Mouse (Mus musculus): ENCODE results near the gene Awat2. TPM values are rescaled to one million over a fixed set of nuclear protein-coding genes. Genes with fewer than 3 reads are reported as not detected.
"Not testable (repeated sequence)": the region's sequence is repeated elsewhere in the genome, so short reads cannot be mapped to it uniquely, and the experiment has no call there.

Gene Awat2
- total RNA-seq (2021): not detected

- DNase-seq: not testable (repeated sequence)
These were observed at the start of gene Awat2 for GRCm38 (mm10) chrX:100442617-100443016. Gene Awat2 (minus strand): TSS chrX:100442717.

GRCm38 (mm10) chrX:100480317-100480716, 37.8 kb upstream of the Awat2 start:
- peak; percentile 72 for DNase-seq

DNA sequence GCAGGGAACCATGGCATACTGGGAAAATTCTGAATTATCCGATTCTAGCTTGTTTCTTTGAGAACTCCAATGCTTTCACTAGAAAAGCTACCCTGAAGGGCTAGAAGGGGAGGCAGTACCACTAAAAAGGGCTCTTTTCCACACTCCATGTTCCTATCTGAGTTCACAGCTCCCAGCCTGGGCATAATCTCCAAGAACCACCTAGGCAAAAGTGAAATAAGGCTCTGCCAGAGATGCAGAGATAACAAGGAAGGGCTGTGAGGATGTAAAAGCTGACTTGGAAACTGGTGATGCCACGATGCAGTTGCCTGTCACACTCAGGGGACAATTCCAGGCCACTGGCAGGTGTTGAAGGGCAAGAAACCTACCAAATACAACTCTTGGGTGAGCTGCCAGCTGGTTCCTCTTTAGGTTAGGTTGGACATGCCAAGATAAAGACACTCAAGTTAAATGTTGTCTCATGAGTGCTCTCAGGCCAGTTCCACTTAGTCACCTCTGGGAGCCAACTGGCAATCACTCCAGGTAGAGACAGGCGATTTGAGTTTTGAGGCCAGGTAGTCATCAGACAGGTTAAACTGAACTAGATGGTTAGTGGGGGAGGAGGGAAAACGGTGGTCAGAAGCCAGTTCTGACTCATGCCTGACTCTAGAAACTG, 33.2 kb upstream of the Awat2 start:
- no peak for DNase-seq

DNA sequence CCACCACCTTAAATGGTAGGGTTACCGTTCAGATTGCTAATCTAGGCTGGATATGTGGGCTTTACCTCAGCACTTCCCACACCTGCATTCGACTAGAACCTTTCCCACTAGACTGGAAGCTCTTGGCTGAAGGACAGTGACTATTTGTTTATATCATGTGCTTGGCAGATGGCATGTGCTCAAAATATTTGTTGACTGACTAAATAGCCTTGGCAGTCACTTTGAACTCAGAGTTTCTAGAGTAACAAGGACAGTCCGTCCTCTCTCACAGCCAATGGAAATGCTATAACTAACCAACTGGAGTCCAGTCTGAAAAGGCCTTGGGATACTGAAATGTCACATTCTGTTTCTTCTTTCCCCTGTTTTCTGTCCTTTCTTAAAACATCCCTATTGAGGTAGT, 29.0 kb upstream of the Awat2 start:
- no peak for DNase-seq

DNA sequence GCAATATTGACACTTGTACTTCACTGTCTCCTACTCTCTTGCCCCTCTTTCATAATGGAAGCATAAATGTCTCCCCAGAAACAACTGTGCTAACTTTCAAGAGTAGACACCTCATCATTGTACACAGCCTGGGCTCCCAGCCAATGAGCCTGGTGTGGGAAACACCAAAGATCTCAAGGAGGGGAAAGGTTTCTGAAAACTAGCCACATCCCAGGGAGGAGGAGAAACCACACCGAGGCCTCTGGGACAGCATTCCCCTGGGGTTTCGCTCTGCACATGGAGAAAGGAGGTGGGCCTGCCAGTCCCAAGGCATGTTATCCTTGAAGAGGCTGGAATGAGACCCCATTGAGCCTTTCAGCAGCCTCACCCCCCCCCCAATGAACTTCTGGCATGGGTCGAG, 27.6 kb upstream of the Awat2 start:
- no peak for DNase-seq

DNA sequence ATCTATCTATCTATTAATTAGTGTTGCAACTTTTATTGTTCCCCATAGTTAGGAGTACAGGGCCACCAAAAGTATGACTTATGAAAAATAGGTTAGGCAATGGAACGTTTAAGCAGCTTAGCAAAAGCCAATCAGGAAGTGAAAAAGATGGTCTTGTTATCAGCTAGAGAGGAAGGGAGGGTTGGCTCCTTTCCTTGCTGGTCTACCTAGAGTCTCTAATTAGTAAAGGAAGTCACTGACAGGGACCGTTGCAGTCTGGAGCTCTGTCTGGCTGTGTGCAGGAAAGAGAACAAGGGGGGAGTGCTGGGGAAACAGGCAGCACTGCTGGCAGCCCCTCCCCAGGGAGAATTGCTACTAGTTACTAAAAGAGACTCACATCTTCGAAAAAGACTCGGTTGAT, 25.5 kb upstream of the Awat2 start:
- no peak for DNase-seq

DNA sequence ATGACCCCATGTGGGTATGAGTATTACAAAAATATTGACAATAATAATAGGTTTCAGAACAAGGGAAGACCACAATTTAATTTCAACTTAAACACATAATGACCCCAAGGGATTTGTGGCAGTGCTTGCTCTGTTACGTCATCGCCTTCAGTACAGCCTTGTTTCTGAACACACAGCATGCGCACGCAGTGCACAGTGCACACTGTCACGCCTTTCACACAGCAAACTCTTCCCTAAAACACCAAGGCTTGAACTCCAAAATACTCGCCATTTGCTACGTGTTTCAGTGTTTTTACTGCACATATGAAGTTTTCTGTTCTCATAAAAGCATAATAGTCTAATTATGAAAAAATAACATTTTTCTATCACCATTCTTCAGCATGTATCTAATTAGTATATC, 1.0 kb upstream of the Awat2 start:
- DNase-seq: no peak

DNA sequence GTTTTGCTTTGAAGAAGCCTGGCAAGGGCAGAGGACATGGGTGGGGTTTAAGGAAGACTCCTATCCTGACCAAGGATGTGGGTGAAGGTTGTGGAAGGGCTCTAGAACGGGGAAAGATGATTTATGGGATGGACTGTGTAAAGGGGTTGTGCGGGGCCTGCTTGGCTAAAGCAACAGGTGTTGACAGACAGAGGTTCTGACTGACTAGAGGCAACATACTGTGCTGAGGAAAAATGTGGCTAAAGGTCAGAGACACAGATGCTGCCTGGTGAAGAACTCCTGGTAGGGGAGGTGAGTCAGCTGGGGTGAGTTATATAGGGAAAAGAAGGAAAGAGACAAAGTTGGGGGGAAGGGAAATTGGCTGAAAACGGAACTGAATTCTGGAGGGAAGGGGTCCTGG, 10.2 kb downstream of the Awat2 start:
- DNase-seq: no peak

DNA sequence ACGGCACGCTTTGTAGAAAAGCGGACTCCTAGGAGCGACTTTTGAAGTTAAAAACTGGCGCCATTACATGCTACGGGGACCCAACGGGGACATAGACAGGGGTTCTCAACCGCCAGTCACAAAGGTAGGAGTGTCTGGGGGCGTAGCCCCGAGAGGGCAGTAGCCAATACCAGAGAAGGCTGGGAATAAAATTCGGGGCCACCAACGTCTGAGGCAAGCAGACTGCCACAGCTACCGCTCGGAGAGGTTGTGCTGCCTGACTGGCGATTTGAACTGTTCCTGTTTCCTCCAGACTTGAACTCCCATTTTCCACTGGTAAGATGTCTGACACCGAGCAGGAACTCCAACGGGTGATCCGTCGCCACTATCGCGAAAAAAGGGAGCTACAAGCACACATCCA, 13.8 kb downstream of the Awat2 start, which contains the start of gene Otud6a:
TSS of gene Otud6a (plus strand) at position 321 of the 400 bp plus-strand sequence.
- no peak for DNase-seq

- DNase-seq: no peak
These were observed 33.3 kb downstream of the Awat2 start for GRCm38 (mm10) chrX:100409245-100409644.

DNA sequence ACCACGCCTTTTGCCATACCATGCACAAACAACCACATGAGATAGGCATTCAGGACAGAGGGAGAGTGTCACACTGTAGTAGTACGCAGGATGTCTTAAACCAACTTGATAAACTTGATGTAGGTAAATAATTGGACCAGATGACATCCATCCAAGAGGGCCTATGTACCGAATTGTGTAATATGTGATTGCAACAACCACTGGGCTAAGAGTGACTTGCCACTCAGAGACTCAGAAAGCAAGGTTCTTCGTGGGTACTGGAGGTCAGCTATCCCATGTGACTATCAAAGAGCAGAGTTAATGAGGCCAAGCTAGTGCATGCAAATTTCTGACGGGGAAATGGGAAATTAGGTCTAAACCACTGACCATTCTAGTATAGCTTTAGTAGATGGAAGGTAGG, 40.9 kb downstream of the Awat2 start:
- DNase-seq: no peak

DNA sequence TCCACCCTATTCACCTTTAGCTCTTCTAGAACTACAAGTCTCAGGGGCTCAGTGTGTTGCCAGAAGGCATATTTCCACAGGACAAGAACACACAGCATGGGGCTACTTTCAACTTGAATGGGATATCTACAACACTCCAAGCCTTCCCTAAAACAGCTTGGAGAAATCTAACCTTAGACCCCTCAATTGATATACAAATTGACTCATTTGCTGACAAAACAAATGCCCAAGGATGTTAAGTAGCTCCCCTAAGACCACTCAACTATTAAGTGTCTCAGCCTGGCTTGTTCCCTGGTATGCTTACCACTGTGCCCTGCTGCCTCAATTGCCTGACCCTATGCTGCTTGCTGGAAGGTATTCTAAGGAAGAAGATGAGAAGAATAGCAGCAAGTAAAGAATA, 41.6 kb downstream of the Awat2 start:
- no peak for DNase-seq

DNA sequence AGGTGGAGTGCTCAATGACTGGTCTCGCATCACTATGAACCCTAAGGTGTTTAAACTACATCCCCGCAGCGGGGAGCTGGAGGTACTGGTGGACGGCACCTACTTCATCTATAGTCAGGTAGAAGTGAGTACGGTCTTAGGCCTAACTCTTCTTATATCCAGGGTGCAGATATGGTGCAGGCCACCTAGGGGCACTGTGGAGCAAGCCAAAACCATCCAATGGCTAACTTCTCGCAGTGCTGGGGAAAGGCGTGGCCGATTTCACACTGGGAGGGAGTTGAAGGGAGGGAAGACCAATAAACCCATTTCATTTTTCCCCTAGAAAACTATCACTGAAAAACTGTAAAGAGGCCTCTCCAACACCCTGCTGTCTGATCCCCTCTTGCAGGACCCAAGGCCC, 47.5 kb downstream of the Awat2 start:
- DNase-seq: peak; percentile 16

DNA sequence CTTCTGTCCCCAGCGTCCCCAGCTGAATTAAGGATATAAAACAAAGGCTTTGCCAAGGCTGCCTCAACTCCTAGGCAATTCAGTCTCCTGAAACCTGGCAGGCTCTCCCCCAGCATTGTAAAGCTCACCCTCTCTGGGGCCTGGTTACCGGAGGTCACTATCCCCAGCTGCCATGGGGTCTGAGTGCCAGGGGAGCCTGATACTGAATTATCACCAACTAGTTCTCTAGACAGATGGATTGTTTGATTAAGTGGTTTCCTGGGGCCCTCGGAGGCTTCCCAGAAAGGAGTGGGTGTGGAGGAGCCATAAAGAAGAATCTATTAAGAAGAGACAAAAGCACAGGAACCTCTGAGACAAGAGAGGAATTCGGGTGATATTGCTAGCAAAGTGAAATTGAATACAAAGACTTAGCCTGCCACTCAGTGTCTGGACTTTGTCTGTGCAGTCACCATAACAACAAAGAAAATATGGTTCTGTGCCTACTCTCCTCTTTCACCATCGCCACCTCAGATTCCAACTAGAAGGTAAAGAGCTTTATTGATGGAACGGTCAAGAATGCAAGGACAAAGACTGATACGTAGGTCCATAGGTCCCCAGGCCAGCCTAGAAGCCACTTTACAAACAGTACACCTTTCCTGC, 48.2 kb downstream of the Awat2 start:
- DNase-seq: no peak

GRCm38 (mm10) chrX:100392304-100392703, 50.2 kb downstream of the Awat2 start:
- DNase-seq: peak; percentile 48

- DNase-seq: no peak
These were observed 52.6 kb downstream of the Awat2 start for GRCm38 (mm10) chrX:100389887-100390286.

DNA sequence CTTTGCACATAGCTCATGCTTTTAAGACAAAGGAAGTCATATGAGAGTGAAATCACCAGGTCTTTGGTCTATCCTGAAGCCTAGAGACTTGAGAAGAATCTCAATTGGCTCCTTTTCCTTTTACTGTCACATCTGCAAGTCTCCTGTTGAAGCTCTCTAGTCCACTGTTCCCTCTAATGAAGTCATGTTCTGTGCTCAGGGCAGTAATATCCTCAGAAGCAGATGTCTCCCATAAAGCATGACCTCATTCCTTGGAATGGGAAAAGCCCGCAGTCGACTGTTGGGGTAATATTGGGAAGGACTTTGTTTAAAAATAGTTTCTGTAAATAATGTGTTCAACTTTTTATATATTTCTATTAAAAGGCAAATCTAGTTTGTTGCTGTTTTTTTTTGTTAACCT, 85.5 kb downstream of the Awat2 start:
- no peak for DNase-seq

Small RNA genes within 50 kb of the gene (microRNA-seq; reads per million reads assigned to microRNA genes)
- 2,037 to 2,702 reads per million in 2 experiments for gene Mir676

Other genes starting within 250 kb of the Awat2 start
- gene Otud6a, start 13.7 kb downstream of the Awat2 start, total RNA-seq (2021): not detected
- gene Igbp1, start 51.6 kb upstream of the Awat2 start, total RNA-seq (2021): 10 to 100 TPM; 44.6 to 46.4 TPM
- gene Dgat2l6, start 82.1 kb upstream of the Awat2 start, total RNA-seq (2021): not detected
- not detected for gene Awat1, start 129.5 kb upstream of the Awat2 start, total RNA-seq (2021)
- gene P2ry4, start 152.2 kb upstream of the Awat2 start, total RNA-seq (2021): not detected
- not detected for gene Arr3, start 162.8 kb upstream of the Awat2 start, total RNA-seq (2021)
- 10 to 100 TPM; 29.3 to 32.1 TPM for gene Kif4, start 183.0 kb upstream of the Awat2 start, total RNA-seq (2021)
- 10 to 100 TPM; 36.5 to 42.0 TPM for gene Pdzd11, start 183.9 kb upstream of the Awat2 start, total RNA-seq (2021)